In the genomic region with DNA sequence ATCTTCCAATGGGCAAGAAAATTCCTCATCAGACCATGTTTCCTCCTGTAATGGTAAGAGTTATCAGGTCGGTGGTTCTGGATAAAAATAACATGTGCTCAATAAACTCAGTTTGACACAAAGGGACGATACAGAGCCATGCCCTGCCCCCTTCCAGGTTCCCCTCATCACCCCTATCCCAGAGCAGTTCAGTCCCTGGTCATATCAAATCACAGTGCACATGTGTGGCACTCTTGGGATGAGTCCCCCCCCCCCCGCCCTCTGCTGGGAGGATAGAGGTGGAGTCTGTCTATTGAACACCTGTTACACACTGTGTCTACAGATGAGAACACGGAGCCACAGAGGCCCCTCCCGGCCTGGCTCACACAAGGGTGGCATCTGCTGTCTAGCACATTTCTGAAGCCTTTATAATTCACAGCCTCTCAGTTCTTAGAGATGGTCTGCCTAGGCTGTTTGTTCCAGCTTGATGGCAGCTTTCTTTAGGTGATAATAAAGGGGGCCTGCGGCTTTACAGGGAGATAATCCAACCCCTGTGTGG, we compare ENCODE assay signal across 16 mouse cellular contexts.
DNase-seq lines count a peak whose midpoint lies in the region; ATAC-seq lines count a peak whose summit lies in the region.
"Had no signal": no experiment of that assay in that cellular context is flagged by ENCODE, and none has a peak within 500 bp of the region (broad histone marks: within the 10 kb centered on the region; RNA-seq: fewer than 3 reads in every experiment).

No protein-coding gene starts in this region.

- H3K4me1 ChIP-seq in heart, embryonic 10.5 days = no peaks in the 10 kb centered on the region
- H3K4me1 ChIP-seq in forebrain, embryonic 14.5 days (ENCODE audit: control insufficient read depth, insufficient read depth, low read length) = no peaks in the 10 kb centered on the region; the same call in 1 of the 2 replicates
- H3K4me1 ChIP-seq in midbrain, embryonic 15.5 days = no peaks in the 10 kb centered on the region; the same call in 1 of the 2 replicates
- H3K4me1 ChIP-seq: embryonic facial prominence, embryonic 13.5 days had no signal

- H3K4me2 ChIP-seq in forebrain, embryonic 14.5 days (ENCODE audit: low read length) = no peak overlapping the region
- H3K4me2 ChIP-seq in midbrain, embryonic 15.5 days = no peak overlapping the region
- H3K4me2 ChIP-seq: embryonic facial prominence, embryonic 13.5 days; lung, embryonic 14.5 days had no signal

- intact Hi-C loops in heart, postnatal 14 days (cut with DNase I) = no loop called here
- intact Hi-C loops in left cerebral cortex, postnatal 4 days (cut with DNase I) = no loop called here
- intact Hi-C loops in left cerebral cortex, postnatal 36 days (cut with DNase I) = no loop called here

- H3K36me3 ChIP-seq in heart, embryonic 10.5 days = no peaks in the 10 kb centered on the region
- no peaks in the 10 kb centered on the region for H3K36me3 ChIP-seq in forebrain, embryonic 14.5 days (ENCODE audit: control insufficient read depth, insufficient read depth, low read length)
- H3K36me3 ChIP-seq in midbrain, embryonic 15.5 days (replicated peaks) = no peaks in the 10 kb centered on the region
- H3K36me3 ChIP-seq: embryonic facial prominence, embryonic 13.5 days had no signal

- ATAC-seq in forebrain, embryonic 14.5 days = peak; percentile 94
- ATAC-seq in midbrain, embryonic 15.5 days (replicated peaks) = 0 out of 2 replicates have a peak, but pooled peaks have one; percentile 27

- peak; percentile 35 for DNase-seq in heart, embryonic 10.5 days (ENCODE audit: low spot score)
- no peak for DNase-seq in heart, postnatal 14 days
- peak; percentile 48 for DNase-seq in left cerebral cortex, postnatal 4 days
- no peak for DNase-seq in left cerebral cortex, postnatal 36 days (ENCODE audit: low spot score in 2 of 2)
- DNase-seq in forebrain, embryonic 14.5 days (ENCODE audit: low spot score) = peak; percentile 77
- no peak for DNase-seq in gastrocnemius, postnatal 4 days (ENCODE audit: low spot score in 2 of 2)
- DNase-seq: adrenal gland, postnatal 10 days; B cell, adult 2 months; cerebellum, postnatal 36 days; gastrocnemius, postnatal 36 days; liver; lung, embryonic 14.5 days had no signal

- no peak overlapping the region for H3K4me3 ChIP-seq in heart, embryonic 10.5 days
- no peak overlapping the region for H3K4me3 ChIP-seq in forebrain, embryonic 14.5 days (ENCODE audit: low read depth, low read length)
- H3K4me3 ChIP-seq in midbrain, embryonic 15.5 days = no peak overlapping the region
- H3K4me3 ChIP-seq: embryonic facial prominence, embryonic 13.5 days; left cerebral cortex, adult 2 months had no signal

- H3K9me3 ChIP-seq in heart, embryonic 10.5 days = no peaks in the 10 kb centered on the region
- 0 out of 2 replicates have a peak, but pooled peaks cover 2% of the 10 kb centered on the region for H3K9me3 ChIP-seq in forebrain, embryonic 14.5 days (replicated peaks; ENCODE audit: control insufficient read depth, low read length)
- H3K9me3 ChIP-seq in midbrain, embryonic 15.5 days = no peaks in the 10 kb centered on the region
- H3K9me3 ChIP-seq: embryonic facial prominence, embryonic 13.5 days had no signal

- 75% methylated on average over 6 of the region's 6 CpGs for WGBS in heart, embryonic 10.5 days
- WGBS in forebrain, embryonic 14.5 days = 38% methylated on average over 6 of the region's 6 CpGs
- 34% methylated on average over 6 of the region's 6 CpGs for WGBS in midbrain, embryonic 15.5 days

- H3K9ac ChIP-seq in forebrain, embryonic 14.5 days (ENCODE audit: low read length) = no peak overlapping the region
- no peak overlapping the region for H3K9ac ChIP-seq in midbrain, embryonic 15.5 days
- H3K9ac ChIP-seq: embryonic facial prominence, embryonic 13.5 days; lung, embryonic 14.5 days had no signal

- no peaks in the 10 kb centered on the region for H3K27me3 ChIP-seq in heart, embryonic 10.5 days (ENCODE audit: insufficient read depth, poor library complexity, severe bottlenecking)
- H3K27me3 ChIP-seq in forebrain, embryonic 14.5 days (replicated peaks; ENCODE audit: control insufficient read depth, insufficient read depth, low read length) = no peaks in the 10 kb centered on the region
- no peaks in the 10 kb centered on the region for H3K27me3 ChIP-seq in midbrain, embryonic 15.5 days (replicated peaks)
- H3K27me3 ChIP-seq: embryonic facial prominence, embryonic 13.5 days had no signal

- no peak overlapping the region for H3K27ac ChIP-seq in heart, embryonic 10.5 days
- peak overlapping the region; percentile 65; the same call in 1 of the 2 replicates for H3K27ac ChIP-seq in forebrain, embryonic 14.5 days (ENCODE audit: low read depth, low read length)
- H3K27ac ChIP-seq in midbrain, embryonic 15.5 days = no peak overlapping the region
- H3K27ac ChIP-seq: embryonic facial prominence, embryonic 13.5 days; left cerebral cortex, adult 2 months; stomach, postnatal 0 days had no signal

Comparison
In these comparisons a context has a peak if more than half of its experiments do, and no peak if none do; other contexts are left out.
1. DNase-seq: peak in heart, embryonic 10.5 days (single experiment), left cerebral cortex, postnatal 4 days (single experiment) and forebrain, embryonic 14.5 days (single experiment); none in heart, postnatal 14 days (0 of 2), left cerebral cortex, postnatal 36 days (0 of 2) and gastrocnemius, postnatal 4 days (0 of 2).